Comparison of ENCODE assay signal across 14 mouse cellular contexts in the genomic region with DNA sequence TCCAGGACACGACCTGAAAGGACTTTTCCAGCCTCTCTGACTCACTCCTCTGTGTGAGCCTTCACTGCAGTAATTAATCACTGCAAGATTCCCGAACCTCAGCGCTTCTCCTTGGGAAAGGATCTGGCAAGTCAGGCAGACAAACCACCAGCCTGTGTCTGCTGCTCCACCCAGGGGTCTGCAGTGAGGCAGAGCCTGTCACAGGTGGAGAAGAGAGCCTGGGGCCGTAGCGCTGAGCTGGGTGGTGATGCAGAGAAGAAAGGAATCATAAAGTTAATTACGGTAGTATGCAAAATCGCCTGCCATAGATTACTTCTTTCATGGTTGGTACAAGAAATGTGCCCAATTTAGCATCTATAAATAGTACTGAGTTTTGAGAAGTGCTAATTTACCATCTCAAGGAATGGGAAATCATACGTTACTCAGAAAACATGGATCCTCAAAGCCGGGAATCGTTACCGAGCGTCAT. TPM values are rescaled to one million over a fixed set of nuclear protein-coding genes. Genes with fewer than 3 reads are reported as not detected.
DNase-seq lines count a peak whose midpoint lies in the region; ATAC-seq lines count a peak whose summit lies in the region.
"Had no signal": no experiment of that assay in that cellular context is flagged by ENCODE, and none has a peak within 500 bp of the region (broad histone marks: within the 10 kb centered on the region; RNA-seq: fewer than 3 reads in every experiment).

No protein-coding gene starts in this region.

- H3K9me3 ChIP-seq in kidney, embryonic 15.5 days (replicated peaks), result no peaks in the 10 kb centered on the region
- no peaks in the 10 kb centered on the region for H3K9me3 ChIP-seq in hindbrain, embryonic 16.5 days (ENCODE audit: control insufficient read depth, low read length)
- no peaks in the 10 kb centered on the region for H3K9me3 ChIP-seq in liver, embryonic 11.5 days (ENCODE audit: control insufficient read depth, low read length)

- no peak overlapping the region for H3K27ac ChIP-seq in kidney, embryonic 15.5 days
- H3K27ac ChIP-seq in hindbrain, embryonic 16.5 days (ENCODE audit: low read depth, low read length), result no peak overlapping the region
- H3K27ac ChIP-seq in liver, embryonic 11.5 days (ENCODE audit: low read depth, low read length), result no peak overlapping the region

- H3K9ac ChIP-seq in kidney, embryonic 15.5 days, result no peak overlapping the region
- no peak overlapping the region; the same call in 1 of the 2 replicates for H3K9ac ChIP-seq in hindbrain, embryonic 16.5 days (ENCODE audit: low read depth, low read length)
- no peak overlapping the region for H3K9ac ChIP-seq in liver, embryonic 11.5 days (ENCODE audit: low read depth, low read length)

- WGBS in kidney, embryonic 15.5 days, result 30% methylated on average over 12 of the region's 12 CpGs
- WGBS in hindbrain, embryonic 16.5 days, result 41% methylated on average over 12 of the region's 12 CpGs
- 66% methylated on average over 12 of the region's 12 CpGs for WGBS in liver, embryonic 11.5 days

- H3K27me3 ChIP-seq in kidney, embryonic 15.5 days, result no peaks in the 10 kb centered on the region
- no peaks in the 10 kb centered on the region for H3K27me3 ChIP-seq in hindbrain, embryonic 16.5 days (replicated peaks; ENCODE audit: control insufficient read depth, insufficient read depth, low read length)
- H3K27me3 ChIP-seq in liver, embryonic 11.5 days (replicated peaks; ENCODE audit: control insufficient read depth, insufficient read depth, low read length), result no peaks in the 10 kb centered on the region

- ATAC-seq in kidney, embryonic 15.5 days (replicated peaks; ENCODE audit: low FRiP score), result peak; percentile 63
- peak; percentile 82 for ATAC-seq in hindbrain, embryonic 16.5 days
- ATAC-seq in liver, embryonic 11.5 days (replicated peaks; ENCODE audit: low FRiP score), result no peak

- no peak overlapping the region for H3K4me2 ChIP-seq in kidney, embryonic 15.5 days
- peak overlapping the region; percentile 30 for H3K4me2 ChIP-seq in hindbrain, embryonic 16.5 days (ENCODE audit: low read length)
- no peak overlapping the region for H3K4me2 ChIP-seq in liver, embryonic 11.5 days

- H3K36me3 ChIP-seq in kidney, embryonic 15.5 days, result no peaks in the 10 kb centered on the region
- H3K36me3 ChIP-seq in hindbrain, embryonic 16.5 days (ENCODE audit: control insufficient read depth, insufficient read depth, low read length), result no peaks in the 10 kb centered on the region
- H3K36me3 ChIP-seq in liver, embryonic 11.5 days (ENCODE audit: control insufficient read depth, insufficient read depth, low read length), result no peaks in the 10 kb centered on the region

- no peak for DNase-seq in kidney, postnatal 25 days
- DNase-seq in NIH3T3 (ENCODE audit: low read depth), result peak; percentile 47
- peak; percentile 54 for DNase-seq in adrenal gland, postnatal 14 days
- DNase-seq in thymus, postnatal 10 days (ENCODE audit: low spot score in 2 of 2), result no peak
- no peak for DNase-seq in liver, embryonic 11.5 days (ENCODE audit: low spot score)
- DNase-seq: cerebellum, adult 9-10 months; gastrocnemius, postnatal 14 days; heart, postnatal 14 days; kidney, postnatal 36 days; left cerebral cortex, postnatal 4 days; lung, adult 18-20 months; thymus, adult 18-20 months had no signal

- no peak overlapping the region for H3K4me3 ChIP-seq in kidney, embryonic 15.5 days (replicated peaks)
- H3K4me3 ChIP-seq in hindbrain, embryonic 16.5 days (ENCODE audit: low read length), result no peak overlapping the region
- no peak overlapping the region for H3K4me3 ChIP-seq in liver, embryonic 11.5 days (ENCODE audit: low read depth, low read length)

- peaks cover 5% of the 10 kb centered on the region; the same call in 1 of the 2 replicates for H3K4me1 ChIP-seq in kidney, embryonic 15.5 days
- peaks cover 4% of the 10 kb centered on the region; the same call in 1 of the 2 replicates for H3K4me1 ChIP-seq in hindbrain, embryonic 16.5 days (ENCODE audit: control insufficient read depth, insufficient read depth, low read depth, low read length)
- H3K4me1 ChIP-seq in liver, embryonic 11.5 days (replicated peaks; ENCODE audit: control insufficient read depth, insufficient read depth, low read length), result no peaks in the 10 kb centered on the region

RNA-seq across cellular contexts. Expression of a gene that starts 9.6 kb away (rescaled TPM):
- 145 and 154 TPM in 2 replicates for polyA plus RNA-seq in kidney, embryonic 15.5 days (2015; fragmentation: Nextera tagmentation; extraction: Ambion mirVana)
- total RNA-seq in adrenal gland, postnatal 14 days (2021), result 55.0 and 57.0 TPM in 2 replicates
- 135 and 141 TPM in 2 replicates for polyA plus RNA-seq in hindbrain, embryonic 16.5 days (2015; fragmentation: Nextera tagmentation; extraction: Ambion mirVana)
- 107 and 121 TPM in 2 replicates for polyA plus RNA-seq in liver, embryonic 11.5 days (2014; fragmentation: Nextera tagmentation; extraction: Ambion mirVana)

RNA-seq across cellular contexts. Expression of a gene that starts 52.9 kb away (rescaled TPM):
- polyA plus RNA-seq in kidney, embryonic 15.5 days (2015; fragmentation: Nextera tagmentation; extraction: Ambion mirVana), result 0.51 and 0.72 TPM in 2 replicates
- 1.4 and 2.3 TPM in 2 replicates for total RNA-seq in adrenal gland, postnatal 14 days (2021)
- 27.6 and 29.1 TPM in 2 replicates for polyA plus RNA-seq in hindbrain, embryonic 16.5 days (2015; fragmentation: Nextera tagmentation; extraction: Ambion mirVana)
- 0.96 and 1.2 TPM in 2 replicates for polyA plus RNA-seq in liver, embryonic 11.5 days (2014; fragmentation: Nextera tagmentation; extraction: Ambion mirVana)

Comparison
In these comparisons a context has a peak if more than half of its experiments do, and no peak if none do; other contexts are left out.
1. DNase-seq: peak in NIH3T3 (single experiment) and adrenal gland, postnatal 14 days (single experiment); none in kidney, postnatal 25 days (0 of 2), thymus, postnatal 10 days (0 of 2) and liver, embryonic 11.5 days (single experiment).
2. RNA of a gene that starts 52.9 kb away (polyA plus RNA-seq): 27.6 to 29.1 TPM in hindbrain, embryonic 16.5 days; 0.96 to 1.2 TPM in liver, embryonic 11.5 days and 0.51 to 0.72 TPM in kidney, embryonic 15.5 days; every median in the first group is over 10 times any median in the second.